Mouse (Mus musculus): ENCODE results near the gene Eif2b4.

- no peak for TF ChIP-seq CTCF (IDR thresholded peaks at IDR 0.05; ENCODE audit: low read depth)
- no peak for TF ChIP-seq EP300 (IDR thresholded peaks at IDR 0.05; ENCODE audit: low read depth)
These were observed 6.2 kb upstream of the Eif2b4 start for GRCm38 (mm10) chr5:31199321-31199892.

All from heart, postnatal 0 days (tissue).